Mouse (Mus musculus): ENCODE results near the gene Capn9. TPM values are rescaled to one million over a fixed set of nuclear protein-coding genes. Genes with fewer than 3 reads are reported as not detected.

Capn9 gene
- polyA plus RNA-seq, 1 experiment from 2014 or later, result 0.19 TPM

- H3K4me3 ChIP-seq (ENCODE audit: low read depth, low read length), result no peak overlapping the region
- 62% methylated on average over 5 of the region's 5 CpGs for whole genome bisulfite sequencing
- no peaks in the 10 kb centered on the region for H3K4me1 ChIP-seq (ENCODE audit: control insufficient read depth, insufficient read depth, low read length)
- DNase-seq (ENCODE audit: low spot score), result no peak
- H3K9me3 ChIP-seq (replicated peaks; ENCODE audit: control insufficient read depth, low read length), result no peaks in the 10 kb centered on the region
- peaks cover 6% of the 10 kb centered on the region for H3K36me3 ChIP-seq (ENCODE audit: control insufficient read depth, insufficient read depth, low read length)
- no peak overlapping the region for H3K4me2 ChIP-seq (ENCODE audit: low read length)
- no peak overlapping the region for H3K9ac ChIP-seq (ENCODE audit: low read length)
- H3K27ac ChIP-seq (ENCODE audit: low read depth, low read length), result no peak overlapping the region
- ATAC-seq, result no peak
- no peaks in the 10 kb centered on the region for H3K27me3 ChIP-seq (replicated peaks; ENCODE audit: control insufficient read depth, insufficient read depth, low read length)
Measured at GRCm38 (mm10) chr8:124557476-124557875, 18.4 kb upstream of the Capn9 start.

- H3K27me3 ChIP-seq (replicated peaks; ENCODE audit: control insufficient read depth, insufficient read depth, low read length), result no peaks in the 10 kb centered on the region
- no peak overlapping the region for H3K4me2 ChIP-seq (ENCODE audit: low read length)
- DNase-seq (ENCODE audit: low spot score) (no peak), ATAC-seq (no peak)
- no peaks in the 10 kb centered on the region for H3K9me3 ChIP-seq (replicated peaks; ENCODE audit: control insufficient read depth, low read length)
- WGBS, result 84% methylated on average over 6 of the region's 6 CpGs
- no peaks in the 10 kb centered on the region for H3K4me1 ChIP-seq (ENCODE audit: control insufficient read depth, insufficient read depth, low read length)
- H3K9ac ChIP-seq (ENCODE audit: low read length), result no peak overlapping the region
- H3K4me3 ChIP-seq (ENCODE audit: low read depth, low read length), result no peak overlapping the region
- no peak overlapping the region for H3K27ac ChIP-seq (ENCODE audit: low read depth, low read length)
- no peaks in the 10 kb centered on the region for H3K36me3 ChIP-seq (ENCODE audit: control insufficient read depth, insufficient read depth, low read length)
Measured at GRCm38 (mm10) chr8:124567126-124567525, 8.8 kb upstream of the Capn9 start.

GRCm38 (mm10) chr8:124567584-124567983 lies 8.3 kb upstream of the Capn9 start:
- H3K27ac ChIP-seq (ENCODE audit: low read depth, low read length), result no peak overlapping the region
- no peaks in the 10 kb centered on the region for H3K27me3 ChIP-seq (replicated peaks; ENCODE audit: control insufficient read depth, insufficient read depth, low read length)
- H3K4me2 ChIP-seq (ENCODE audit: low read length), result no peak overlapping the region
- H3K4me1 ChIP-seq (ENCODE audit: control insufficient read depth, insufficient read depth, low read length), result no peaks in the 10 kb centered on the region
- no peak for DNase-seq (ENCODE audit: low spot score)
- no peaks in the 10 kb centered on the region for H3K9me3 ChIP-seq (replicated peaks; ENCODE audit: control insufficient read depth, low read length)
- H3K36me3 ChIP-seq (ENCODE audit: control insufficient read depth, insufficient read depth, low read length), result no peaks in the 10 kb centered on the region
- no peak for ATAC-seq
- H3K4me3 ChIP-seq (ENCODE audit: low read depth, low read length), result no peak overlapping the region
- H3K9ac ChIP-seq (ENCODE audit: low read length), result no peak overlapping the region
- 88% methylated on average over 3 of the region's 3 CpGs for WGBS

- no peak overlapping the region for H3K27ac ChIP-seq (ENCODE audit: low read depth, low read length)
- no peak for ATAC-seq
- no peak overlapping the region for H3K4me2 ChIP-seq (ENCODE audit: low read length)
- no peak overlapping the region for H3K4me3 ChIP-seq (ENCODE audit: low read depth, low read length)
- H3K9me3 ChIP-seq (replicated peaks; ENCODE audit: control insufficient read depth, low read length), result no peaks in the 10 kb centered on the region
- no peaks in the 10 kb centered on the region for H3K27me3 ChIP-seq (replicated peaks; ENCODE audit: control insufficient read depth, insufficient read depth, low read length)
- no peak for DNase-seq (ENCODE audit: low spot score)
- no peak overlapping the region for H3K9ac ChIP-seq (ENCODE audit: low read length)
- WGBS, result 61% methylated on average over 2 of the region's 2 CpGs
- H3K4me1 ChIP-seq (ENCODE audit: control insufficient read depth, insufficient read depth, low read length), result no peaks in the 10 kb centered on the region
- H3K36me3 ChIP-seq (ENCODE audit: control insufficient read depth, insufficient read depth, low read length), result no peaks in the 10 kb centered on the region
Measured at GRCm38 (mm10) chr8:124569100-124569499, 6.8 kb upstream of the Capn9 start.

GRCm38 (mm10) chr8:124569593-124569992 lies 6.3 kb upstream of the Capn9 start, which contains the start of gene Agt:
Gene Agt, minus strand, starts transcription at chr8:124569706.
- H3K4me3 ChIP-seq (ENCODE audit: low read depth, low read length), result no peak within 1 kb of the TSS
- WGBS, result 84% methylated on average over 2 of the region's 2 CpGs
- H3K27me3 ChIP-seq (replicated peaks; ENCODE audit: control insufficient read depth, insufficient read depth, low read length), result no peaks in the 10 kb centered on the region
- H3K4me2 ChIP-seq (ENCODE audit: low read length), result no peak within 1 kb of the TSS
- ATAC-seq (no peak), DNase-seq (ENCODE audit: low spot score) (no peak)
- no peak within 1 kb of the TSS for H3K27ac ChIP-seq (ENCODE audit: low read depth, low read length)
- no peak within 1 kb of the TSS for H3K9ac ChIP-seq (ENCODE audit: low read length)
- no peaks in the 10 kb centered on the region for H3K36me3 ChIP-seq (ENCODE audit: control insufficient read depth, insufficient read depth, low read length)
- H3K4me1 ChIP-seq (ENCODE audit: control insufficient read depth, insufficient read depth, low read length), result no peaks in the 10 kb centered on the region
- no peaks in the 10 kb centered on the region for H3K9me3 ChIP-seq (replicated peaks; ENCODE audit: control insufficient read depth, low read length)

- no peak overlapping the region for H3K9ac ChIP-seq (ENCODE audit: low read length)
- H3K4me2 ChIP-seq (ENCODE audit: low read length), result no peak overlapping the region
- no peaks in the 10 kb centered on the region for H3K36me3 ChIP-seq (ENCODE audit: control insufficient read depth, insufficient read depth, low read length)
- H3K4me1 ChIP-seq (ENCODE audit: control insufficient read depth, insufficient read depth, low read length), result no peaks in the 10 kb centered on the region
- H3K27ac ChIP-seq (ENCODE audit: low read depth, low read length), result no peak overlapping the region
- no peak overlapping the region for H3K4me3 ChIP-seq (ENCODE audit: low read depth, low read length)
- WGBS, result 73% methylated on average over 8 of the region's 8 CpGs
- no peaks in the 10 kb centered on the region for H3K27me3 ChIP-seq (replicated peaks; ENCODE audit: control insufficient read depth, insufficient read depth, low read length)
- no peak for ATAC-seq
- DNase-seq (ENCODE audit: low spot score), result no peak
- H3K9me3 ChIP-seq (replicated peaks; ENCODE audit: control insufficient read depth, low read length), result no peaks in the 10 kb centered on the region
Measured at GRCm38 (mm10) chr8:124571732-124572429, 4.0 kb upstream of the Capn9 start.

GRCm38 (mm10) chr8:124572430-124572775 lies 3.5 kb upstream of the Capn9 start:
- H3K27ac ChIP-seq (ENCODE audit: low read depth, low read length), result no peak overlapping the region
- no peaks in the 10 kb centered on the region for H3K4me1 ChIP-seq (ENCODE audit: control insufficient read depth, insufficient read depth, low read length)
- DNase-seq (ENCODE audit: low spot score) (no peak), ATAC-seq (no peak)
- no peak overlapping the region for H3K9ac ChIP-seq (ENCODE audit: low read length)
- H3K4me3 ChIP-seq (ENCODE audit: low read depth, low read length), result no peak overlapping the region
- no peaks in the 10 kb centered on the region for H3K36me3 ChIP-seq (ENCODE audit: control insufficient read depth, insufficient read depth, low read length)
- no peak overlapping the region for H3K4me2 ChIP-seq (ENCODE audit: low read length)
- H3K9me3 ChIP-seq (replicated peaks; ENCODE audit: control insufficient read depth, low read length), result no peaks in the 10 kb centered on the region
- H3K27me3 ChIP-seq (replicated peaks; ENCODE audit: control insufficient read depth, insufficient read depth, low read length), result no peaks in the 10 kb centered on the region

GRCm38 (mm10) chr8:124573552-124574340 lies 2.2 kb upstream of the Capn9 start:
- no peaks in the 10 kb centered on the region for H3K4me1 ChIP-seq (ENCODE audit: control insufficient read depth, insufficient read depth, low read length)
- no peak overlapping the region for H3K9ac ChIP-seq (ENCODE audit: low read length)
- H3K4me2 ChIP-seq (ENCODE audit: low read length), result no peak overlapping the region
- H3K36me3 ChIP-seq (ENCODE audit: control insufficient read depth, insufficient read depth, low read length), result no peaks in the 10 kb centered on the region
- WGBS, result 62% methylated on average over 15 of the region's 15 CpGs
- DNase-seq (ENCODE audit: low spot score), result peak; percentile 91
- no peaks in the 10 kb centered on the region for H3K27me3 ChIP-seq (replicated peaks; ENCODE audit: control insufficient read depth, insufficient read depth, low read length)
- no peak overlapping the region for H3K27ac ChIP-seq (ENCODE audit: low read depth, low read length)
- H3K9me3 ChIP-seq (replicated peaks; ENCODE audit: control insufficient read depth, low read length), result no peaks in the 10 kb centered on the region
- H3K4me3 ChIP-seq (ENCODE audit: low read depth, low read length), result no peak overlapping the region
- ATAC-seq, result 0 out of 2 replicates have a peak, but pooled peaks have one; percentile 40

GRCm38 (mm10) chr8:124576751-124577150 lies 840 bp downstream of the Capn9 start:
- 86% methylated on average over 1 of the region's 1 CpGs for WGBS
- Histone ChIP-seq H3K36me3 (ENCODE audit: control insufficient read depth, insufficient read depth, low read length) (no peaks in the 10 kb centered on the region), H3K27ac (ENCODE audit: low read depth, low read length) (no peak overlapping the region), H3K4me1 (ENCODE audit: control insufficient read depth, insufficient read depth, low read length) (no peaks in the 10 kb centered on the region), H3K4me3 (ENCODE audit: low read depth, low read length) (no peak overlapping the region), H3K4me2 (ENCODE audit: low read length) (no peak overlapping the region), H3K9ac (ENCODE audit: low read length) (no peak overlapping the region), H3K27me3 (replicated peaks; ENCODE audit: control insufficient read depth, insufficient read depth, low read length) (no peaks in the 10 kb centered on the region), H3K9me3 (replicated peaks; ENCODE audit: control insufficient read depth, low read length) (no peaks in the 10 kb centered on the region)
- DNase-seq (ENCODE audit: low spot score), result no peak
- no peak for ATAC-seq
